ENCODE assay signal across 8 mouse cellular contexts in the genomic region with DNA sequence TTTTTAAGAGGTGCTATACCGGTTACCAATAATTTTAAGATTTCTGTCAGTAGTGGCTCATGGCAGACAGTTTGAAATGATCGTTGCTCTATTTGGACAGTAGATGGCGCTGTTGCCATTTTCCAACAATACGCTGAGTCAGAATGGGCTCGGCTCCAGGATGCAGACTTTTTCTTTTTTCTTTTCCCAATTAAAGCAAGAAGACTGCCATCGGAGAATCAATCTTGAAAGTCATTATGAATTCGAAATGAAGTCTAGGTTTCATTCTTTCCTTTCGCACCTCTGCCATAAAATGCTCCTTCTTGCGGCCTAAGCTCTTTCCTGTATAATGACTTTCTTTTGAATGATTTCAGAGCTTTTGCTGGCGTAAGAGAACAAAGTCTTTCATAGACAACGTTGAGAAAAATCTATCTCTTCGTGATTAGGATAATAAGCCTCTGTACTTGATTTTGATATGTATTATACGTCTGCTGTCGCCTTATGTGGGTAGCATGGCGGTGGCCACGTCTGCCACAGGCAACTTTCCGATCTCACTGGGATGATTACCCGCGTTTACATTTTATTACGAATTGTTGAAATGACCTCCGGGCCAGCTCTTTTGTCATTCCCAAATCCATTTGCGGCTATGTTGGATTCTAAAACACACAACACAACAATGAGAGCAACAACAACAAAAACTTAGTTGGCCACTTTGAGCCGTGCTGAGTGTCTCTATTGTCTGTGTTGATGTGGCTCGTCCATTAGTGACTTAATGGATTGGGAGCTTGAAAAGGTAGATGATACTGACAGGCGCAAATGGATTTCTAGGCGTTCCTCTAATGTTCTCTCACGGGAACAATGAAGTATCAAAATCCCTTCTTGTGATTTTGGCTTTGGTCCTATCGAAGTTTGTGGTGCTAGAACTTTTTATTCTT. TPM values are rescaled to one million over a fixed set of nuclear protein-coding genes. Genes with fewer than 3 reads are reported as not detected.
DNase-seq lines count a peak whose midpoint lies in the region; ATAC-seq lines count a peak whose summit lies in the region.

No protein-coding gene starts in this region.

- no peaks in the 10 kb centered on the region for H3K9me3 ChIP-seq in intestine, embryonic 16.5 days (ENCODE audit: control insufficient read depth, low read length)
- no peaks in the 10 kb centered on the region for H3K9me3 ChIP-seq in midbrain, embryonic 12.5 days
- no peaks in the 10 kb centered on the region for H3K9me3 ChIP-seq in stomach, embryonic 14.5 days (ENCODE audit: control insufficient read depth, low read depth, low read length)

- WGBS in intestine, embryonic 16.5 days: 39% methylated on average over 28 of the region's 28 CpGs
- WGBS in midbrain, embryonic 12.5 days: 31% methylated on average over 28 of the region's 28 CpGs
- WGBS in stomach, embryonic 14.5 days: 37% methylated on average over 28 of the region's 28 CpGs

- peak overlapping the region; percentile 27 for H3K4me2 ChIP-seq in intestine, embryonic 16.5 days (ENCODE audit: low read depth, low read length)
- H3K4me2 ChIP-seq in midbrain, embryonic 12.5 days (replicated peaks): peak overlapping the region; percentile 49
- H3K4me2 ChIP-seq in stomach, embryonic 14.5 days (replicated peaks; ENCODE audit: low read depth, low read length): peak overlapping the region; percentile 35

- no peaks in the 10 kb centered on the region for H3K27me3 ChIP-seq in intestine, embryonic 16.5 days (replicated peaks; ENCODE audit: control insufficient read depth, insufficient read depth, low read length)
- no peaks in the 10 kb centered on the region for H3K27me3 ChIP-seq in midbrain, embryonic 12.5 days
- H3K27me3 ChIP-seq in stomach, embryonic 14.5 days (ENCODE audit: control insufficient read depth, insufficient read depth, low read length): no peaks in the 10 kb centered on the region

- peak; percentile 4 for DNase-seq in 3134 (ENCODE audit: extremely low read depth, insufficient read length, low spot score)
- DNase-seq in T-cell, adult 2 months (ENCODE audit: low spot score): peak; percentile 44
- DNase-seq in cerebellum, postnatal 4 days (ENCODE audit: low spot score in 2 of 2): peak; percentile 37 to 74
- DNase-seq in gastrocnemius, postnatal 10 days: peak; percentile 59
- DNase-seq in left cerebral cortex, postnatal 25 days (ENCODE audit: low spot score in 2 of 2): peak; percentile 76 to 83

- peak overlapping the region; percentile 15 for H3K4me3 ChIP-seq in intestine, embryonic 16.5 days (ENCODE audit: low read length)
- H3K4me3 ChIP-seq in midbrain, embryonic 12.5 days: peak overlapping the region; percentile 28
- peak overlapping the region; percentile 18 for H3K4me3 ChIP-seq in stomach, embryonic 14.5 days (ENCODE audit: low read depth, low read length)

- intact Hi-C loops in left cerebral cortex, postnatal 25 days (cut with DNase I): loop anchor here (10.0 kb wide), 2 partner anchors 474 to 1504 kb away; no protein-coding TSS in a partner anchor

- no peaks in the 10 kb centered on the region for H3K36me3 ChIP-seq in intestine, embryonic 16.5 days (ENCODE audit: control insufficient read depth, insufficient read depth, low read length)
- H3K36me3 ChIP-seq in midbrain, embryonic 12.5 days: no peaks in the 10 kb centered on the region
- H3K36me3 ChIP-seq in stomach, embryonic 14.5 days (ENCODE audit: control insufficient read depth, insufficient read depth, low read length): no peaks in the 10 kb centered on the region

- H3K4me1 ChIP-seq in intestine, embryonic 16.5 days (ENCODE audit: control insufficient read depth, insufficient read depth, low read length): peaks cover 4% of the 10 kb centered on the region; the same call in 1 of the 2 replicates
- H3K4me1 ChIP-seq in midbrain, embryonic 12.5 days: no peaks in the 10 kb centered on the region
- no peaks in the 10 kb centered on the region for H3K4me1 ChIP-seq in stomach, embryonic 14.5 days (ENCODE audit: control insufficient read depth, insufficient read depth, low read length)

- no peak for ATAC-seq in intestine, embryonic 16.5 days
- peak; percentile 70 for ATAC-seq in midbrain, embryonic 12.5 days (ENCODE audit: low FRiP score, low read depth)
- ATAC-seq in stomach, embryonic 14.5 days (ENCODE audit: insufficient number of reproducible peaks, insufficient read depth, low FRiP score, low read depth): no peak

- H3K9ac ChIP-seq in intestine, embryonic 16.5 days (ENCODE audit: low read depth, low read length): no peak overlapping the region
- no peak overlapping the region for H3K9ac ChIP-seq in midbrain, embryonic 12.5 days (replicated peaks)
- no peak overlapping the region for H3K9ac ChIP-seq in stomach, embryonic 14.5 days (replicated peaks; ENCODE audit: low read depth, low read length)

- H3K27ac ChIP-seq in intestine, embryonic 16.5 days (ENCODE audit: low read length): no peak overlapping the region
- no peak overlapping the region for H3K27ac ChIP-seq in midbrain, embryonic 12.5 days (replicated peaks)
- H3K27ac ChIP-seq in stomach, embryonic 14.5 days (ENCODE audit: low read length): no peak overlapping the region

RNA-seq across cellular contexts. Expression of a gene that starts 36.2 kb away (rescaled TPM):
- total RNA-seq in gastrocnemius, postnatal 10 days (2021): not detected
- 0.09 and 0.13 TPM in 2 replicates for polyA plus RNA-seq in intestine, embryonic 16.5 days (2015; fragmentation: Nextera tagmentation; extraction: Ambion mirVana)
- 1 to 10 TPM in 1 of 2 experiments, under 1 TPM in 1; 0.66 to 1.4 TPM for total RNA-seq in left cerebral cortex, postnatal 25 days (2021)
- polyA plus RNA-seq in midbrain, embryonic 12.5 days (2016; fragmentation: Nextera tagmentation; extraction: Ambion mirVana): 1.7 and 2.0 TPM in 2 replicates
- 0.17 and 0.35 TPM in 2 replicates for polyA plus RNA-seq in stomach, embryonic 14.5 days (2014; fragmentation: Nextera tagmentation; extraction: Ambion mirVana)

Comparison
In these comparisons a context has a peak if more than half of its experiments do, and no peak if none do; other contexts are left out.
1. DNase-seq: peak in every context shown above with its lines; median percentile 80 in left cerebral cortex, postnatal 25 days; 59 in gastrocnemius, postnatal 10 days; 56 in cerebellum, postnatal 4 days; 44 in T-cell, adult 2 months; 4 in 3134.